Mouse (Mus musculus): ENCODE data around the gene Cask. TPM values are rescaled to one million over a fixed set of nuclear protein-coding genes. Genes with fewer than 3 reads are reported as not detected.

Gene Cask
- polyA plus RNA-seq, 1 experiment from 2014 or later, result 5.0 TPM

Small RNAs within 50 kb of the gene (microRNA-seq; reads per million reads assigned to microRNA genes)
- gene Gm25246, result not detected

Other genes starting within 250 kb of the Cask start
- gene Gpr34, start 219.3 kb downstream of the Cask start, polyA plus RNA-seq (2015; fragmentation: Nextera tagmentation; extraction: Ambion mirVana), result 1.3 and 1.4 TPM in 2 replicates
- gene Gpr82, start 190.0 kb downstream of the Cask start, polyA plus RNA-seq (2015; fragmentation: Nextera tagmentation; extraction: Ambion mirVana), result 0.15 and 0.17 TPM in 2 replicates